Mouse (Mus musculus) stomach, embryonic 16.5 days (tissue): ENCODE measurements around the gene Knop1. TPM values are rescaled to one million over a fixed set of nuclear protein-coding genes. Genes with fewer than 3 reads are reported as not detected.

ENCODE experiments used
- ATAC-seq: fragments of 200-750 bp; cut with Nextera tagmentation; 2 replicates; pipeline ENCODE4 v1.8.0; 2017; ENCODE audit warnings: moderate number of reproducible peaks, moderate TSS enrichment; ENCODE audit not compliant: insufficient read depth, low FRiP score
- H3K27ac ChIP-seq: fragments of 300-500 bp; sonication (generic); 2 replicates; pipeline ENCODE4 v1.5.1; 2014; ENCODE audit warnings: low read length
- H3K27me3 ChIP-seq: fragments of 300-500 bp; sonication (generic); 2 replicates; pipeline ENCODE4 v1.6.1; 2014; ENCODE audit warnings: low read length, control low read depth, mixed read lengths; ENCODE audit not compliant: control insufficient read depth, insufficient read depth
- H3K36me3 ChIP-seq: fragments of 300-500 bp; sonication (generic); 2 replicates; pipeline ENCODE4 v1.6.1; 2014; ENCODE audit warnings: low read length; ENCODE audit not compliant: control insufficient read depth, insufficient read depth
- H3K4me1 ChIP-seq: fragments of 300-500 bp; sonication (generic); 2 replicates; pipeline ENCODE4 v1.6.1; 2014; ENCODE audit warnings: low read length, control low read depth, mixed read lengths; ENCODE audit not compliant: control insufficient read depth, insufficient read depth
- H3K4me2 ChIP-seq: fragments of 300-500 bp; sonication (generic); 2 replicates; pipeline ENCODE4 v1.6.1; 2014; ENCODE audit warnings: low read depth, low read length, mixed read lengths
- H3K4me3 ChIP-seq: fragments of 300-500 bp; sonication (generic); replicated peaks from 2 replicates; pipeline ENCODE4 v1.5.1; 2014; ENCODE audit warnings: mild to moderate bottlenecking, low read length
- H3K9ac ChIP-seq: fragments of 300-500 bp; sonication (generic); 2 replicates; pipeline ENCODE4 v1.6.1; 2014; ENCODE audit warnings: low read length
- H3K9me3 ChIP-seq: fragments of 300-500 bp; sonication (generic); replicated peaks from 2 replicates; pipeline ENCODE4 v1.6.1; 2016; ENCODE audit warnings: low read length, control low read depth; ENCODE audit not compliant: control insufficient read depth
- WGBS: fragments of 180-500 bp; shearing (Covaris S2); extraction: QIAGEN DNeasy Blood & Tissue Kit; methylation state at CpG from one replicate; pipeline ENCODE4 v1.1.7; 2014; 5-methylcytosine and 5-hydroxymethylcytosine counted together
- polyA plus RNA-seq: library from polyadenylated mRNA; unstranded; fragments of >200 nt; fragmentation: Nextera tagmentation; extraction: Ambion mirVana; gene quantifications from 2 replicates; pipeline ENCODE4 v1.2.1, GENCODE M21; 2015

The Knop1 gene
- polyA plus RNA-seq, 1 experiment from 2014 or later = 72.9 TPM

DNA sequence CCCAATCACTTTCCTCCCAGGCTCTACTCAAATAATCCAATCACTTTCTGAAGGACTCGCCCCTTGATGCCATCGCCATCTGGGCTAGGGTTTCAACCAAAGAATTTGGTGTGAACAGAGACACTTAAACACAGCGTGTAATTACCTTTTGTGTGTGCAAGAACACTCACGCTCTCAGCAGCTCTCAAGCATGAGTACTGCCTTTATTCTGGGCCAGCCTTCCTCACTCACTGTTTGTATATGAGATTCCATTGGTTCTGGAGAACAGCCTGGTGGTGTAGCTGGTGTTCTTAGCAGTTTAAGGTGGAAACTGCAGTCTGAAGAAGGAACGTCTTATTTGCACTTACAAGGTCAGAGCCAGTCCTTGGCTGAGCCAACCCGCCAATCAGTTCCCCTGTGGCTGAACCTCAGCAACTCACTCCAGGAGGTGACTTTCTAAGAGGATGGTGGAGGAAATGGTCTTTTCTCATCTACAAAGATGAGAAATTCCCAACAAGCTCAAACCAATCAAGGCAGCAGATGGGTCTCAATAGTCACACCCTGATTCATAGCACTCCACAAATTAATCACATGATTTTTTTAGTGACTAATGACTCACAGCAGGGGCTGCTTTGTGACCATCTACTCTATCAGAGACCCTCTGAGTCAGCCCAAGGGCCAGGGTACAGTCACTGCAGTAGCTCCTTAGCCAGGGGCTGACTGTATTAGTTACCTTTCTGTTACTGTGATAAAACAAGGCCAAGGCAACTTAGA lies 31.4 kb upstream of the Knop1 start:
- Histone ChIP-seq H3K27ac (no peak overlapping the region), H3K9me3 (no peaks in the 10 kb centered on the region), H3K4me2 (no peak overlapping the region), H3K27me3 (no peaks in the 10 kb centered on the region), H3K4me1 (peaks cover 4% of the 10 kb centered on the region), H3K36me3 (no peaks in the 10 kb centered on the region), H3K4me3 (no peak overlapping the region), H3K9ac (no peak overlapping the region)
- ATAC-seq = no peak
- 44% methylated on average over 6 of the region's 6 CpGs for WGBS

DNA sequence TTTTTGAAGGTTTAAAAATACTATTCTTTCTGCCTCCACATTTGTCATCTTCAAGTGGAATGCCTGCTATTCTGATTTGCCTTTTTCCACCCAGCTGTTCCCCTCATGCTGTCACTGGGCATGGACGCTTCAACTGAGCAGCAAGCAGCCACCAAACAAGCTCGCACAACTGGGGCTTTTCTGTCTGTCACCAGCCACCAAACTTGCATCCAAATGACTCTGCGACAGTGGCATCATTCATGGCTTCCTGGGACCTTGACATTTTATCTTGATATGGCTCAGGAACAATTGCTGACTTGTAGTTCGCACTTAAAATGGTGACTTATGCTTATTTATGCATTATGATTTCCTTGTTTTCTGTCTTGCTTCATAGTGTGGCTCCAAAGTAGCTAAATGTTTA lies 28.9 kb upstream of the Knop1 start:
- no peak overlapping the region for H3K4me3 ChIP-seq
- H3K9ac ChIP-seq = no peak overlapping the region
- ATAC-seq = no peak
- no peak overlapping the region for H3K4me2 ChIP-seq
- H3K4me1 ChIP-seq = peaks cover 4% of the 10 kb centered on the region
- WGBS = 80% methylated on average over 4 of the region's 4 CpGs
- H3K27ac ChIP-seq = no peak overlapping the region
- no peaks in the 10 kb centered on the region for H3K9me3 ChIP-seq
- H3K36me3 ChIP-seq = no peaks in the 10 kb centered on the region
- no peaks in the 10 kb centered on the region for H3K27me3 ChIP-seq

DNA sequence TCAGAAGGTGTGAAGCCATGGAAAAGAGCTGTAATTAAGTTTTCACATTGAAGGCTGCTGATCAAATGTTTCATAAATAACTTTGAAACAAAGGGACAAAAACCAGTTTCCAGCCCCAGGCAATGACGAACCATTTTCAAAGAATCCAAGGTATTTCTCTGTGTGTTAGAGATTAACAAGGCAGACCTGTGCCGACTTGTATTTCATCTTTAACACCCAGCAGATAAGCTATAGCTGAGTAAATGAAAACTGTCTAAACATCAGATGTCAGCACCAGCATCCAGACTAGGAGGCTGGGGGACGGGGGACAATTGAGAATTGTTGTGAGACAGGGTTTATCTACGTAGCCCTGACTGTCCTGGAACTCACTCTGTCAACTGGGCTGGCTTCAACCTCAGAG lies 27.9 kb upstream of the Knop1 start:
- H3K9me3 ChIP-seq = no peaks in the 10 kb centered on the region
- ATAC-seq = no peak
- no peaks in the 10 kb centered on the region for H3K36me3 ChIP-seq
- no peak overlapping the region for H3K4me3 ChIP-seq
- no peaks in the 10 kb centered on the region for H3K27me3 ChIP-seq
- H3K4me2 ChIP-seq = no peak overlapping the region
- H3K9ac ChIP-seq = no peak overlapping the region
- H3K27ac ChIP-seq = no peak overlapping the region
- peaks cover under 1% of the 10 kb centered on the region for H3K4me1 ChIP-seq
- 60% methylated on average over 4 of the region's 4 CpGs for WGBS

DNA sequence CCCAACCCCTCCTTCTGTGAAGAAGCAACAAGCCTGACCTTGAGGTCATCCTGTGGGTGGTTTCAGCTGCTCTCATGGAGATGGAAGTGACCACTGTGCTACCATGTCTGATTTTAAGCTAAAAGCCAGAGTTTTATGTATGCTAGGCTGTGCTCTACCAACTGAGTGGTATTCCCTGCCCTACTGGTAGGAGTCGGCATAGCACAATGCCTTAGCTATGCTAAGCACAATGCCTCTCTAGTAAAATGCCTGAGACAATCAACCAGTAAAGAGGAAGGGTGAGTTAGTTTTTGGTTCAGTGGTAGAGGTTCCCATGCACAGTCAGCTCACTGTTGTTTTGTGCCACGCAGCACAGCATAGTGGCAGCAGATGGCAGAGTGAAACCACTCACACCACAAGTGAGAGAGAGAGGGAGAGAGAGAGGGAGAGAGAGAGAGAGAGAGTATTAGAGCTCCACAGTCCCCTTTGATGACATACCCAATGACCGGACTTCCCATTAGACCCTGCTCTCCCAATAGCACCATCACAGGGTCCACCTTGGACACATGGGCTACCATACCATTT lies 23.5 kb upstream of the Knop1 start:
- Histone ChIP-seq H3K4me1 (no peaks in the 10 kb centered on the region), H3K9ac (no peak overlapping the region), H3K36me3 (no peaks in the 10 kb centered on the region), H3K27ac (no peak overlapping the region), H3K4me2 (no peak overlapping the region), H3K27me3 (no peaks in the 10 kb centered on the region), H3K9me3 (no peaks in the 10 kb centered on the region), H3K4me3 (no peak overlapping the region)
- WGBS = 79% methylated on average over 3 of the region's 3 CpGs
- ATAC-seq = no peak

DNA sequence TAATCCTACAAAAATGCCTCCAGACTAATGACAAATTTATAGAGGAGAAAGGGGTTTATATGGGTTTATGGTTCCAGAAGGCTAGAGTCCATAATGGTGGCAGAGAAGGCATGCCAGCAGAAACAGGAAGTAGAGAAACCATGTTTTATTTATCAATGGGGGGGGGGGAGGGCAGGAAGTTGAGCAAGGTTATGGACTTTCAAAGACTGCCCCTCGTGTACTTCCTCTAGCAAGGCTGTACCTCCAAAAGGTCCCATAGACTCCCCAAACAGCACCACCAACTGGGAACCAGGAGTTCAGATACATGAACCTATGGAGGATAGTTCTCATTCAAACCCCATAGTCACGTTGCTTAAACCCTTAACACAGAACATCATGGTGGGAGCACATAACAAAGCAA lies 9.3 kb upstream of the Knop1 start:
- Histone ChIP-seq H3K9me3 (no peaks in the 10 kb centered on the region), H3K4me2 (no peak overlapping the region), H3K4me1 (no peaks in the 10 kb centered on the region), H3K36me3 (no peaks in the 10 kb centered on the region), H3K9ac (no peak overlapping the region), H3K27me3 (no peaks in the 10 kb centered on the region), H3K4me3 (no peak overlapping the region), H3K27ac (no peak overlapping the region)
- no peak for ATAC-seq
- 66% methylated on average over 2 of the region's 2 CpGs for WGBS

DNA sequence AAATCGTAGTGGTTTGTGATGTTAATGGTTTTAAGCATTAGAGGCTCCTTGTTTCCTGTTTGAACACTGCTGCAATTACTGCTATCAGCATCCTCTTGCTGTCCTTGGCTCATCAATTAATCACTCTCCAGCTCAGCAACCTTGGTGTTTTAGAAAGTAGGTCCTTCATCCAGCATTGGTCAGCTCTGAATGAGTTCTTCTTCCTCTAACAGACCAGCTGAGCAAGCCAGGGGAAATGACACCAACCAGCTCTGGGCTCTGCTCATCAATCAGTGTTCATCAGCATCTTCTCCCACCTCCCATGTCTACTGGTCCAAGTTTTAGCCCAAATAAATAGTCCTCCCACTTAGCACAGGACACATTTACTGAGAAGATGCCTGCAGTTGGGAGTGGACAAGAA lies 2.6 kb upstream of the Knop1 start:
- Histone ChIP-seq H3K27ac (no peak overlapping the region), H3K4me2 (no peak overlapping the region), H3K9me3 (no peaks in the 10 kb centered on the region), H3K4me3 (no peak overlapping the region), H3K27me3 (no peaks in the 10 kb centered on the region), H3K9ac (no peak overlapping the region), H3K36me3 (no peaks in the 10 kb centered on the region), H3K4me1 (peaks cover 14% of the 10 kb centered on the region; the same call in 1 of the 2 replicates)
- no peak for ATAC-seq
- WGBS = 78% methylated on average over 1 of the region's 1 CpGs

DNA sequence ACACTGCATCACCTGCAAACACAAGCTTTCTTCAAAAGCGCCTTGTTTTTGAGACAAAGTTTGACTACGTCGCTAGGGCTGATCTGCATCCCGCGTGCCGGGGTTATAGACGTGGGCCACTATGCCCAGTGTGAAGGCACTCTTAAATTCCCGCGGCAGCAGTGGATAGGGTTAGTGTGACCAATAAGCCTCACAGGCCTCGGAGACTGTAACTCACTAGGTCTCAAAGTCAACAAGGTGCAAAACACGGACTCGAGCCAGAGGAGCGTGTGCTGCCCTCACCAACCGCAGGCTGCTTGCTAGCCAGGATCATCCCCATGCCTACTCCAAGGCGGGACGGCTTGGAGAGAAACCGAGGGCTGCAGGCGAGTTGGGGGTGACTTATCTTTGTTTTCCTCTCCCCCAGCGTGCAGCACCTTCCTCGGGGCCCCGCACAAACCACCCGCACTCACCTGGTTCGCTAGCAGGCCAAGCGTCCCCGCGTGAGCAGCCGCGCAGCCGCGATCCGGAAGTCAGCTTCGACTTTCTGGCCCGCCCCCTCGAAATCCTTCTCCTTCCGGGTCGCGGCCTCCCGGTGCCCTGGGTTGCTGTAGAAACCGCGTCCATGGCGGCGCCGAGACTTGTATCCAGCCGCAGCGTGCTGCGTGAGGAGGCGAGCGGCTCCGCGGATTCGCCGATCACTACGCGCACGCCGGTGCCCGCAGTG lies 730 bp downstream of the Knop1 start, which contains the start of gene Iqck:
Gene Iqck (plus strand): TSS at position 582 of the 706 bp plus-strand sequence.
- Histone ChIP-seq H3K27me3 (no peaks in the 10 kb centered on the region), H3K27ac (peak within 1 kb of the TSS; percentile 76), H3K9ac (peak within 1 kb of the TSS; percentile 83), H3K36me3 (peaks cover 17% of the 10 kb centered on the region; the same call in 1 of the 2 replicates), H3K9me3 (no peaks in the 10 kb centered on the region), H3K4me2 (peak within 1 kb of the TSS; percentile 61), H3K4me3 (peak within 1 kb of the TSS; percentile 91), H3K4me1 (peaks cover 22% of the 10 kb centered on the region; the same call in 1 of the 2 replicates)
- under 1% methylated on average over 57 of the region's 57 CpGs for WGBS
- ATAC-seq = peak; percentile 93

DNA sequence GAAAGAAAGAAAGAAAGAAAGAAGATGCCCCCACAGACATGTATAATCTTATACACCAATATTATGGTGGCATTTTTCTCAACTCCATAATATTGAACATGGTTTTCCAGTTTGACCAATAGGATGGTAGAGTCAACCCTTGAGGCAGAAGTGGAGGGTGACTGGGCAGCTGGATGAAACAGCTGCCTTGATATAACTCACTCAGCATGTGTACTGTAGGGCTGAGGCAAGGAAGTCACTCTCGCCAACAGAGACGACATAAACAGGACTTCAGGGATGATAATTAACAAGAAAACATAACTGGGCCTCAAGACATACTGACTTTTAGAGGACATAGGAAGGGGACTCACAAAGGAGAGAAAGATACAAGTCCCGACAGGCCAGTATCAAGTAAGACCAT lies 1.4 kb downstream of the Knop1 start:
- Histone ChIP-seq H3K36me3 (peaks cover 19% of the 10 kb centered on the region; the same call in 1 of the 2 replicates), H3K9me3 (no peaks in the 10 kb centered on the region), H3K9ac (peak overlapping the region; percentile 83), H3K27me3 (no peaks in the 10 kb centered on the region), H3K27ac (no peak overlapping the region; the same call in 1 of the 2 replicates), H3K4me2 (peak overlapping the region; percentile 61), H3K4me3 (peak overlapping the region; percentile 91), H3K4me1 (peaks cover 28% of the 10 kb centered on the region)
- 10% methylated on average over 3 of the region's 3 CpGs for WGBS
- ATAC-seq = no peak

DNA sequence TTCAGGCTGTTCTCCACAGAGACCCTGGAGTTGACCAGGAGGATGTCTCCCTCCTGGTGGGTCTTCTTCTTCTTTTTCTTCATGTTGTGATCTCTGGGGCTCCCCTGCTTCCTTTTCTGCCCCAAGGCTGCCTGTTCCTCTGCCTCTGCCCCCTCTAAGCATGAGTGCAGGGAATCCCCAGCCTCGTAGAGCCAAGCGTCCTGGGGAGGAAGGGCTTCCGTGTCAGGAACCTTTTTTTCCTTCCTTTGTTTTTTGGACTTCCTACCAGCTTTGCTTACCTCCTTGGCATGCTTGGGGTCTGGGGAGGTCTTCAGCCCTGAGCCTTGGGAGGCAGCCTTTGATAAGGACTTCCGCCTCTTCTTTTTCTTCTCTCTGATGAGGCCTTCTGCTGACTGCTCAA lies 3.4 kb downstream of the Knop1 start:
- Histone ChIP-seq H3K9ac (no peak overlapping the region), H3K4me3 (no peak overlapping the region), H3K4me2 (no peak overlapping the region), H3K27ac (no peak overlapping the region), H3K4me1 (peaks cover 34% of the 10 kb centered on the region), H3K36me3 (peaks cover 21% of the 10 kb centered on the region; the same call in 1 of the 2 replicates), H3K9me3 (no peaks in the 10 kb centered on the region), H3K27me3 (no peaks in the 10 kb centered on the region)
- 78% methylated on average over 4 of the region's 4 CpGs for WGBS
- no peak for ATAC-seq
